ENCODE assay signal across 25 mouse cellular contexts in genomic region chr12:32183584-32183983, GRCm38 (mm10). TPM values are rescaled to one million over a fixed set of nuclear protein-coding genes. Genes with fewer than 3 reads are reported as not detected.
DNase-seq lines count a peak whose midpoint lies in the region; ATAC-seq and TF ChIP-seq lines count a peak whose summit lies in the region.
"Had no signal": no experiment of that assay in that cellular context is flagged by ENCODE, and none has a peak within 500 bp of the region (broad histone marks: within the 10 kb centered on the region; RNA-seq: fewer than 3 reads in every experiment).

No protein-coding gene starts in this region.

- DNase-seq in midbrain, embryonic 14.5 days, result peak; percentile 28
- DNase-seq in midbrain, postnatal 0 days (ENCODE audit: low spot score), result no peak
- DNase-seq in CH12.LX (ENCODE audit: extremely low read depth) (peak; percentile 78), R1 (ENCODE audit: low read depth, low spot score) (peak; percentile 6)
- peak; percentile 49 for DNase-seq in brain, embryonic 14.5 days (ENCODE audit: low read depth)
- DNase-seq in neural tube, embryonic 10.5 days (ENCODE audit: extremely low spot score, low spot score), result no peak
- DNase-seq in left cerebral cortex, adult 2 months (ENCODE audit: extremely low spot score in 1 of 2, low spot score in 2 of 2), result no peak
- DNase-seq in adrenal gland, adult 8-10 months, result no peak
- DNase-seq: adrenal gland, adult 2 months; adrenal gland, postnatal 10 days; adrenal gland, postnatal 14 days; adrenal gland, postnatal 25 days; adrenal gland, postnatal 36 days; B cell, adult 2 months; cerebellum, adult 11 months; cerebellum, adult 11-12 months; cerebellum, adult 18-20 months; cerebellum, adult 2 months; cerebellum, adult 8-10 months; cerebellum, adult 9-10 months had no signal

- H3K9ac ChIP-seq in midbrain, embryonic 14.5 days (replicated peaks; ENCODE audit: low read length), result no peak overlapping the region
- no peak overlapping the region for H3K9ac ChIP-seq in midbrain, postnatal 0 days (replicated peaks; ENCODE audit: low read length, poor library complexity, severe bottlenecking)
- H3K9ac ChIP-seq in CH12.LX (ENCODE audit: insufficient read depth, low read depth), result peak overlapping the region; percentile 51; the same call in 1 of the 2 replicates

- no peak overlapping the region for H3K4me3 ChIP-seq in midbrain, embryonic 14.5 days (replicated peaks; ENCODE audit: low read depth, low read length)
- H3K4me3 ChIP-seq in midbrain, postnatal 0 days (ENCODE audit: low read depth, low read length), result no peak overlapping the region
- no peak overlapping the region for H3K4me3 ChIP-seq in CH12.LX (replicated peaks in 1 of 3; ENCODE audit: low read depth in 2 of 3, low read length in 2 of 3, poor library complexity in 1 of 3)
- no peak overlapping the region for H3K4me3 ChIP-seq in left cerebral cortex, adult 2 months

- WGBS in midbrain, embryonic 14.5 days, result 71% methylated on average over 1 of the region's 1 CpGs
- 64% methylated on average over 1 of the region's 1 CpGs for WGBS in midbrain, postnatal 0 days

- peaks cover 3% of the 10 kb centered on the region; the same call in 1 of the 2 replicates for H3K4me1 ChIP-seq in midbrain, embryonic 14.5 days (ENCODE audit: control insufficient read depth, insufficient read depth, low read length)
- no peaks in the 10 kb centered on the region for H3K4me1 ChIP-seq in midbrain, postnatal 0 days (ENCODE audit: insufficient read depth, low read length)
- peaks cover 26 to 57% of the 10 kb centered on the region in 2 experiments for H3K4me1 ChIP-seq in CH12.LX (ENCODE audit: control insufficient read depth in 1 of 2, insufficient read depth in 2 of 2)

- no peaks in the 10 kb centered on the region for H3K9me3 ChIP-seq in midbrain, embryonic 14.5 days (ENCODE audit: control insufficient read depth, low read length)
- H3K9me3 ChIP-seq in midbrain, postnatal 0 days (ENCODE audit: low read length), result no peaks in the 10 kb centered on the region
- no peaks in the 10 kb centered on the region for H3K9me3 ChIP-seq in CH12.LX (replicated peaks; ENCODE audit: low read length)
- H3K9me3 ChIP-seq: G1E had no signal

- no peak for TF ChIP-seq POLR2A in CH12.LX (IDR thresholded peaks at IDR 0.05; ENCODE audit: low read depth, low read length)
- TF ChIP-seq POLR2A in brain, embryonic 14.5 days (IDR thresholded peaks at IDR 0.05; ENCODE audit: borderline replicate concordance, extremely low read depth, insufficient read depth, insufficient read length, poor library complexity, severe bottlenecking), result no peak

- peak; percentile 6 for TF ChIP-seq RAD21 in CH12.LX (IDR thresholded peaks at IDR 0.05; ENCODE audit: low read depth, low read length)

- no peak for TF ChIP-seq CTCF in midbrain, postnatal 0 days (IDR thresholded peaks at IDR 0.05)
- no peak for TF ChIP-seq CTCF in CH12.LX (conservative IDR thresholded peaks at IDR 0.05 in 1 of 2, IDR thresholded peaks at IDR 0.05 in 1 of 2; ENCODE audit: low read depth in 2 of 2, low read length in 2 of 2)
- no peak for TF ChIP-seq CTCF in brain, embryonic 14.5 days (IDR thresholded peaks at IDR 0.05; ENCODE audit: borderline replicate concordance, extremely low read depth, insufficient read depth, insufficient read length)
- TF ChIP-seq CTCF in left cerebral cortex, adult 2 months (IDR thresholded peaks at IDR 0.05), result no peak

- H3K79me2 ChIP-seq in CH12.LX (replicated peaks; ENCODE audit: control insufficient read depth, extremely low read depth, insufficient read depth, poor library complexity, severe bottlenecking), result no peaks in the 10 kb centered on the region

- dilution Hi-C loops in CH12.LX (cut with MboI; ENCODE audit: extremely low pct_ligation_motif_present, extremely low pct_unique_long_range_greater_than_20kb, low sequenced_read_pairs), result no loop called here

- H3K4me2 ChIP-seq in midbrain, embryonic 14.5 days (ENCODE audit: low read length), result no peak overlapping the region
- H3K4me2 ChIP-seq in midbrain, postnatal 0 days (ENCODE audit: low read depth, low read length, poor library complexity, severe bottlenecking), result no peak overlapping the region
- H3K4me2 ChIP-seq in CH12.LX (ENCODE audit: insufficient read depth, low read depth, poor library complexity, severe bottlenecking), result peak overlapping the region; percentile 80; the same call in 1 of the 2 replicates

- H3K27ac ChIP-seq in midbrain, embryonic 14.5 days (replicated peaks; ENCODE audit: low read depth, low read length), result no peak overlapping the region
- H3K27ac ChIP-seq in midbrain, postnatal 0 days (ENCODE audit: low read depth, low read length), result no peak overlapping the region
- peak overlapping the region; percentile 99 for H3K27ac ChIP-seq in CH12.LX (ENCODE audit: insufficient read depth, low read depth)
- H3K27ac ChIP-seq in left cerebral cortex, adult 2 months, result no peak overlapping the region

- in situ Hi-C loops in CH12.LX (cut with MboI; ENCODE audit: low pct_ligation_motif_present, low pct_unique_long_range_greater_than_20kb, low sequenced_read_pairs), result no loop called here

- intact Hi-C loops in left cerebral cortex, adult 2 months (cut with DNase I), result no loop called here

- no peaks in the 10 kb centered on the region for H3K27me3 ChIP-seq in midbrain, embryonic 14.5 days (ENCODE audit: control insufficient read depth, insufficient read depth, low read length)
- no peaks in the 10 kb centered on the region for H3K27me3 ChIP-seq in midbrain, postnatal 0 days (ENCODE audit: insufficient read depth, low read length)
- H3K27me3 ChIP-seq in CH12.LX (replicated peaks), result no peaks in the 10 kb centered on the region

- no peak for ATAC-seq in midbrain, embryonic 14.5 days (ENCODE audit: low FRiP score, low TSS enrichment)
- ATAC-seq in midbrain, postnatal 0 days (ENCODE audit: low FRiP score), result no peak
- ATAC-seq: activated CD4-positive, CD25-positive, alpha-beta regulatory T cell, adult 4 months; CD4-positive, CD25-positive, alpha-beta regulatory T cell, adult 4 months; Patski had no signal

- peak; percentile 84 for TF ChIP-seq EP300 in CH12.LX (IDR thresholded peaks at IDR 0.05; ENCODE audit: low read length)

- no peaks in the 10 kb centered on the region for H3K36me3 ChIP-seq in midbrain, embryonic 14.5 days (ENCODE audit: control insufficient read depth, insufficient read depth, low read length)
- no peaks in the 10 kb centered on the region for H3K36me3 ChIP-seq in midbrain, postnatal 0 days (ENCODE audit: insufficient read depth, low read length)
- H3K36me3 ChIP-seq in CH12.LX (replicated peaks in 1 of 2; ENCODE audit: control insufficient read depth in 1 of 2, insufficient read depth in 1 of 2, low read length in 1 of 2), result peaks cover 48 to 59% of the 10 kb centered on the region in 2 experiments
- H3K36me3 ChIP-seq: G1E had no signal

TF ChIP-seq in CH12.LX, 34 proteins besides CTCF, POLR2A, EP300 and RAD21 (continues in another document):
- no peak for TF ChIP-seq GABPA (IDR thresholded peaks at IDR 0.05; ENCODE audit: insufficient replicate concordance, low read depth, low read length)
- TF ChIP-seq MEF2A (IDR thresholded peaks at IDR 0.05; ENCODE audit: borderline replicate concordance, low read depth, low read length), result peak; percentile 71
- TF ChIP-seq SIN3A (IDR thresholded peaks at IDR 0.05; ENCODE audit: low read length), result peak; percentile 82
- TF ChIP-seq TCF12 (IDR thresholded peaks at IDR 0.05; ENCODE audit: low read depth, low read length), result peak; percentile 54; the same call in 1 of the 2 replicates
- 0 out of 2 replicates have a peak, but pooled peaks have one; percentile 54 for TF ChIP-seq MAZ (IDR thresholded peaks at IDR 0.05; ENCODE audit: low read depth, low read length)
- TF ChIP-seq MAFK (IDR thresholded peaks at IDR 0.05; ENCODE audit: insufficient replicate concordance, low read length), result peak; percentile 71; the same call in 1 of the 2 replicates
- peak; percentile 72 for TF ChIP-seq MYC (IDR thresholded peaks at IDR 0.05; ENCODE audit: low read depth, low read length)
- no peak for TF ChIP-seq PAX5 (IDR thresholded peaks at IDR 0.05; ENCODE audit: low read length)
- 0 out of 2 replicates have a peak, but pooled peaks have one; percentile 12 for TF ChIP-seq JUND (conservative IDR thresholded peaks at IDR 0.05; ENCODE audit: low read depth, low read length)
- TF ChIP-seq ZMIZ1 (IDR thresholded peaks at IDR 0.05; ENCODE audit: low read depth, low read length), result no peak
- TF ChIP-seq ETS1 (conservative IDR thresholded peaks at IDR 0.05; ENCODE audit: low read depth, low read length), result peak; percentile 84
- no peak for TF ChIP-seq ELF1 (IDR thresholded peaks at IDR 0.05; ENCODE audit: low read depth, low read length)
- no peak; the same call in 1 of the 2 replicates for TF ChIP-seq USF1 (IDR thresholded peaks at IDR 0.05; ENCODE audit: low read depth, low read length)
- peak; percentile 88 for TF ChIP-seq BHLHE40 (IDR thresholded peaks at IDR 0.05; ENCODE audit: low read depth, low read length)
- TF ChIP-seq NRF1 (IDR thresholded peaks at IDR 0.05; ENCODE audit: low read depth, low read length), result no peak
- TF ChIP-seq HCFC1 (IDR thresholded peaks at IDR 0.05; ENCODE audit: low read depth, low read length), result no peak
- TF ChIP-seq TBP (conservative IDR thresholded peaks at IDR 0.05; ENCODE audit: low read depth, low read length), result no peak
- TF ChIP-seq SMC3 (IDR thresholded peaks at IDR 0.05; ENCODE audit: low read depth, low read length), result no peak; the same call in 1 of the 2 replicates
- no peak for TF ChIP-seq MXI1 (IDR thresholded peaks at IDR 0.05; ENCODE audit: low read depth, low read length)
- no peak for TF ChIP-seq UBTF (IDR thresholded peaks at IDR 0.05; ENCODE audit: low read depth, low read length)
- TF ChIP-seq JUN (IDR thresholded peaks at IDR 0.05; ENCODE audit: insufficient read depth, low read depth, low read length), result peak; percentile 39; the same call in 1 of the 2 replicates
- TF ChIP-seq ZKSCAN1 (IDR thresholded peaks at IDR 0.05; ENCODE audit: borderline replicate concordance, low read depth, low read length), result no peak
- TF ChIP-seq POLR2AphosphoS2 (IDR thresholded peaks at IDR 0.05; ENCODE audit: low read depth, low read length), result no peak
- TF ChIP-seq CHD1 (IDR thresholded peaks at IDR 0.05; ENCODE audit: low read depth, low read length), result no peak

RNA-seq across cellular contexts. Expression of gene Pik3cg, which starts 24.9 kb away (rescaled TPM):
- polyA plus RNA-seq in midbrain, embryonic 14.5 days (2014; fragmentation: Nextera tagmentation; extraction: Ambion mirVana), result 0.40 and 1.5 TPM in 2 replicates
- total RNA-seq in midbrain, postnatal 0 days (2014; rRNA removed), result 1.9 and 3.0 TPM in 2 replicates
- 0.78 and 0.86 TPM in 2 replicates for polyA plus RNA-seq in midbrain, postnatal 0 days (2015; fragmentation: Nextera tagmentation; extraction: Ambion mirVana)
- 28.5 and 35.8 TPM in 2 replicates for total RNA-seq in CH12.LX (2012; rRNA removed)
- 38.0 and 40.6 TPM in 2 replicates for total RNA-seq in CH12.LX (2014; rRNA removed)
- 29.7 and 35.4 TPM in 2 replicates for polyA plus RNA-seq in CH12.LX (2012; ENCODE audit: insufficient read length, low read depth)
- 1.0 and 1.5 TPM in 2 replicates for polyA plus RNA-seq in brain, embryonic 14.5 days (2012; rRNA removed)
- total RNA-seq in left cerebral cortex, adult 2 months (2021), result 1 to 10 TPM; 3.1 to 4.0 TPM
- total RNA-seq in adrenal gland, adult 8-10 months (2022), result 1 to 10 TPM; 1.9 to 3.9 (median 3.0) TPM
- polyA plus RNA-seq: C2C12, Patski had no signal

Comparison
In these comparisons a context has a peak if more than half of its experiments do, and no peak if none do; other contexts are left out.
1. DNase-seq: peak in midbrain, embryonic 14.5 days (single experiment), CH12.LX (single experiment), R1 (single experiment) and brain, embryonic 14.5 days (single experiment); none in midbrain, postnatal 0 days (single experiment), neural tube, embryonic 10.5 days (single experiment), left cerebral cortex, adult 2 months (0 of 2) and adrenal gland, adult 8-10 months (single experiment).